Mouse (Mus musculus): ENCODE measurements around the gene Nphp1. TPM values are rescaled to one million over a fixed set of nuclear protein-coding genes. Genes with fewer than 3 reads are reported as not detected.
A peak's percentile ranks its signal among the peaks of the same experiment; 100 is the strongest.

The Nphp1 gene
- total RNA-seq, 4 experiments from 2014 or later, result 16.8 to 35.0 (median 24.4) TPM

DNA sequence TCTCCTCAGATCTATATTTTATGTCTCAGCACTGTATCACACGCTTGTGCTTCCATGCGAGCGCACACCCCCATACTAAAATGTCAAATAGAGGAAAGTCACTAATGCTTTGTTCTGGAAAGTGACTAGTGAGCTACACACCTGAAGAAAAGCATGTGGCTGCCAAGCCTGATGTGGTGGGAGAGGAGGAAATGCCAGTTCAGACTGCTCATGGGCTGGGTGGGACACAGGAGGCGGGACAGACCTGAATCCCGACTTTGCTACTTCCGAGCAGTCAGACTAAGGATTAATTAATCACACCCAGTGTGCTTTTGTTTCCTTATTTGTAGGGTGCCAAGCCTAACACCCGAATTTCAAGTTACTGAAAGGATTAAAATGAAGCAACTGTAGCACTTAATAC lies 40.4 kb downstream of the Nphp1 start:
- DNase-seq, result no peak

DNA sequence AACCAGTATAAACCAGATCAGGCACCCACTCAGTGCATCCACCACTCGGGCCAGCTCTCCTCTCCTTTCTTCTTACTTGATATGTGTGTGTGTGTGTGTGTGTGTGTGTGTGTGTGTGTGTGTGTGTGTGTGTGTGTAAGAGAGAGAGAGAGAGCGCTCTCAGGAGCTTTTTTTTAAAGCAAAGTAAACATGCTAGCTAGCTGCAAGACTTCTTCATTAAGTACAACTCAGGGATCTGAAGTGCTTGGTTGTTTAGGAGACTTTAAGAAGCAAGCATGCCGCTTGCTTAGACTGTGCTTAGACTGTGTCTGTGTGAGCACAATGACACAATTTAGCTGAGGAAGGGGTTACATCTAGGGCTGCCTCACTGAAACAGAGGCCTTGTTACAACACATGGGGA lies 46.1 kb downstream of the Nphp1 start:
- no peak for DNase-seq

DNA sequence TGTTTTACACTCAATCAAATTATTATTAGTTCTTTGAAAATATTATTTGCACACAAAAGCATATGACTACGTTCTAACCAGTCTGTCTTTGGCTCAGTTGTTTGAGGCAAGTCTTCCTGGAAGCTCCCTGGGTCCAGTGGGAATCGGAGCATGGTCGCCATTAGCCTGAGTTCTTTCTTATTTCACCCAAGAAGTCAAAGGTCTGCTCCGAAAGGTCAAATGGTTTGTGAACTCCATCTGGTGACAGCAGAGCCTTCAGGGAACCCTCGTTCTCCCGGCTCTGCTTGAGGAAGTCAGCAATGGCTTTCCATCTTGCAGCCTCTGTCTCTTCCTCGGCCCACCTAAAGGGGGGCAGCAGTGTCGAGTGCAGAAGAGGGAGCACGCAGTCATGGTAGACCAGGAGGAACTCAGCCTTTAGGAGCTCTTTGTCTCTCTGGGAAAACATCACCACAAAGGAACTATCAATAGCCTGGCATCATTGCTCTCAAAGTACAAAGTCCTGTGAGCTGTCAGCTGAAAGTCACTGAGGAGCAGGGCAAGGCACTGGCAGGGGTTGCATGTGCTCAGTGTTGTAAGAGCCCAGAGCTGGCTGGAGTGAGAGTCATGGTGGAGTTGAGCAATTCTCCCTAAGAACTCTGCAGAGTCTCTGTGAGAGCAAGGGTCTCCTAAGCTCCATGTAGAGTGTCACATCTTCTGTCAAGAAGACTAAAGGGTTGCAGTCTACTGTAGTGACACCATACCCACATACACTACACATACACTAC lies 47.8 kb downstream of the Nphp1 start:
- peak; percentile 31 for DNase-seq

DNA sequence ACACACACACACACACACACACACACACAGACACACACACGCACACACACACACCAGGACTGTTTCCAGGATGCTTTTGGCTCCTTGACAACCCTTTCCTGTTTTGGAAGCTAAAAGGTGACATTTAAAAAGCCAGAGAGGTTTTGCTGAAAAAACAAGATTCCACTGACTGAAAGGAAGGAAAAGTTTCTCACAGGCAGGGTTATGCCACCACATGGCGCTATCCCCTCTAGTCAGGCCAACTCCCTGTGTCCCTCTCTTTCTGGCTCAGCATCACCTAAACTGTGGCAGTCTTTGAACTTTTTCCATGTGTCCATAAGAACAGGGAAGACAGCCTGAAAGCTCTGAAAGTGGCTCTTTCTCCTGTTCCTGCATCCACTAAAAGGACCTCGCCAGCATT lies 50.8 kb downstream of the Nphp1 start:
- DNase-seq, result no peak

GRCm38 (mm10) chr2:127736631-127737209 lies 52.0 kb downstream of the Nphp1 start:
- DNase-seq, result no peak

DNA sequence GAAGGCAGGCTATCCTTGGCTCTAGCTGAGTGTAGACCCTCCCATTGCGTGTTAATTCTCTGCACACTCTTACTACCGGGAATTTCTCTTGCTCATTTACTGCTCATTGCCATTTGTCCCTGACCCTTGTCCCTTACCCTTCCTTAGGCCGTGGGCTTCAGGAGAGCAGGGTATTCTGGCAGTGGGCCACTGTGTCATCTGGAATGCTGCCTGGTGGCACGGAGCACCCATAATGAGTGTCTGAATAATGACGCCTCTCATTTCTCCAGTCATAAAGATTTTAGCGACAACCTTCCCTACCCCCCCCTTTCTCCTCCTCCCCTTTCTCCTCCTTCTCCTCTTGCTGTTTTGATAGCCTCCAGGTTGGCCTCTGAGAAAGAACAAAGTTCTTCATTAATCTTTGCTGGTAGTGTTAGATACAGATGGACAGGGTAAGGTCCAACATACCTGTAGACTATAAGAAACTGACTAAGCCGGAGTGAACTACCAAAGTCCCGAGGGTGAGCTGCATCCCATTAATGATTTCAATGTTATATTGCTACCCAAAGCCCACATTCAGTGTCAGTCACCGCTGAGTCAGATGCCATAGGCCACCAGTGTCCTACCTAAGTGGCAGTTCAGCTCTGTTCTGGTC lies 53.1 kb downstream of the Nphp1 start:
- DNase-seq, result no peak

GRCm38 (mm10) chr2:127734889-127735288 lies 53.8 kb downstream of the Nphp1 start:
- no peak for DNase-seq

DNA sequence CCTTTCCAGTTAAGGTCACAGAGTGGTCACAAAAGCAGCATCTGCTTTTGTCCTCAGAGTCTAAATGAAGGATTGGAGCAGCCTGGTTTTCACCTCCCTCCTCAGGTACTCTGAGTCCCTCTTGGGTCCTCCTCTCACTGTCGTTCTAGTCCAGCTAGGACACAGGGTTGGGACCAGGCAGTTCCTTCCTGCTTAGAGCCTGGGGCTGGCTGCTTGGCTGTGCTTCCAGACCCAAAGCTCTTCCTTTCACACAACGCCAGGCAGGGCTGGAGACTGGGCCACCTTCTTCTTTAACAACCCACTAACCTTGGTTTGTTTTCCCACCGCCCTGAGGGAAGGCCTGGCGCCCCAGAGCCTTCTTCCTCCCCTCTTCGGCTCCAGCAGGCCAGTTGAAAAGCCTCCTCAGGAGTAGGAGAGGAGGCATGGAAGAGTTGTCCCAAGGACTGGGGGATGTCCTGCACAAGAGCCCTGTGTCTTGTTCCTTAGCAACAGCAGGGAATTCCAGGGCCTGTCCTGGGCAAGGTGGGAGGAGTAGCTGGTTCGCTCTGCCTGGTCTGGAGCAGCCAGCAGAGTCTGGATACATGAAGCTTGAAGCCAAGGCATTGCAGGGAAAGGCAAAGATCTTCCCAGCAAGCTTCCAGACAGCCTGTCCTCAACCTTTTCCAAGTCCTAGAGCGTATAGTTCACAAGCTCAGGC lies 58.2 kb downstream of the Nphp1 start:
- DNase-seq, result no peak

GRCm38 (mm10) chr2:127729671-127730070 lies 59.0 kb downstream of the Nphp1 start, which contains the start of gene Mall:
TSS of gene Mall (minus strand) at chr2:127729932.
- no peak for DNase-seq

DNA sequence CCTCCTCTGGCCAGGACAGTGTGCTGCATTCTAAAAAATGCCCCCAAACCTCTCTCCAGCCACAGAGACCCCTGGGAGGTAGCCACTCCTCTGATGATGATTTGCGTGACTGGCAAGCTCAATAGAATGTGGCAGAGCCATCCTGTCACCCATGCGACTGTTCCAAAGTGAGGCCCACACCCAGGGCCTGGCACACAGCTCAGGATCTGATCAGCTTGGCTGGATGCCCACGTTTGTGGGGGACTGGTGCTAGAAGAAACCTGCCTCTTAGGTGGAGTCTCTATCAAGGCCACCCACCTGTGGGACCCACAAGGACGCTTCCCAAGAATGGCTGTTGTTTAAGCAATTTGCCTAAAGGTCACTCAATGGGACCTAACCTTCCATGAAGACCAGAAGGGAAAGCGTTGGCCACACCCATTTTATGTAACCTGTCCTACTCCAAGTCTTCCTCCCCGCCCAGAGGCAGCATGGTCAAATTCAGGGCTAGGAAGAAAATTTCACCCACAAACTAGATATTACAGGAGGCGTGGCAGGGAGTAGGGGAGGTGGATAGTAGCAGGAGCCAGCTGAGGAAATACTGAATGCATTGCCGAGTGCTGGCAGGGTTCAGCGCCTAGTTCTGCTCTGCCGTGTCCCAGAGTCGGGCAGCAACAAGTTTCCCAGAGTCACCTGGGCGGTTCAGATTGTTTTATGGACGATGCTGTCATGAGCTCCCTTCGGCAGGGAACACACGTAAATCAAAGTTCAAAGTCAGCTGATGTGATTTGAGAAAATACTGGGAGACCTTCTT lies 59.8 kb downstream of the Nphp1 start:
- no peak for DNase-seq

DNA sequence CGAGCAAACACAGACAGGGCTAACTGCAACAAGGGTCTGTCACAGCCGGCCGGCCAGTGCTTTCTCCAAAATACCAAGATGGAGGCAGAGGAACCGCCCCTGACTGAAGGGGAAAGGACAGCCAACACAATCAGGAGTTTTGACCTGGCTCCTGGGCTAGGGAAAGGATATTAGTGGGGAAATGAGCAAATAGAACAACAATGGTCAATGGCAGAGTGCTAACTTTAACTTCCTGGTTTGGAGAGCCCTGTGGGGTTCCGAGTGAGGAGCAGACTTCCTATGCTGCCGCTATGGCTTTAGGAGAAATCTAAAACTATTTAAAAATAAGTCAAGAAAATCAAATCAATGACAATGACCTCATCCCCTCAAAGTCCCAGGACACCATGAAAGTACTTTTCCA lies 60.6 kb downstream of the Nphp1 start:
- no peak for DNase-seq

GRCm38 (mm10) chr2:127723193-127723592 lies 65.5 kb downstream of the Nphp1 start:
- DNase-seq, result no peak

GRCm38 (mm10) chr2:127722176-127722892 lies 66.4 kb downstream of the Nphp1 start:
- DNase-seq, result peak; percentile 67

DNA sequence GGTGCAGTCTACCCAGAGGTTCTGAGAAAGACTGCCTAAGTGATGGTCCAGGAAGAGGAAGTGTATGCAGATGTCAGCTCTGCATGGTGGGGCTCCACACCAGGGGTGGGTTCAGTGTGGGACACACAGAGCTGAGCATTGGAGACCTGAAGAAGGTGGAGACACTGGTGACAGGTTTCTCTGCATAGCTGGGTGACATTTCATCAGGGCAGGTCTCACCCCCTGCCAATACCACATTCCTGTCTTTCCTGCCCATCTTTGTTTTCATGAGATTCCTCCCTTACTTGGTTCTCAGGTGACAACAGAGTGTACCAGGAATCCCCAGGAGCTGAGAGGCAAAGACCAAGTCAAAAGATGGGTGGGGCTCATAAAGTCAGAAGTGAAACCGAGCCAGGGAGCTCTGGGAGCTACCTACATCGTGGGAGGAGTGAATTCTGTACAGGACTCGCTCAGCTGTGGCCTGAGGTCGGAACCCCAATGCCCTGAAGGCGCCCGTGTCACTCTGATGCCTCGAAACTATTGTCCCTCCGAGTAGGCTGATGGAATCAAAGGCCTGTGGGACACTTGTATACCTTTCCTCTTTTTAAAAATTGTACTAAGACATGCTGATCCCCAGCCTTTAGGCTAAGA lies 69.7 kb downstream of the Nphp1 start:
- no peak for DNase-seq

- no peak for DNase-seq
Observed at GRCm38 (mm10) chr2:127714726-127715125, 74.0 kb downstream of the Nphp1 start.

- DNase-seq, result no peak
Observed at GRCm38 (mm10) chr2:127708792-127709191, 79.9 kb downstream of the Nphp1 start.

- DNase-seq, result no peak
Observed at GRCm38 (mm10) chr2:127708060-127708459, 80.6 kb downstream of the Nphp1 start.

DNA sequence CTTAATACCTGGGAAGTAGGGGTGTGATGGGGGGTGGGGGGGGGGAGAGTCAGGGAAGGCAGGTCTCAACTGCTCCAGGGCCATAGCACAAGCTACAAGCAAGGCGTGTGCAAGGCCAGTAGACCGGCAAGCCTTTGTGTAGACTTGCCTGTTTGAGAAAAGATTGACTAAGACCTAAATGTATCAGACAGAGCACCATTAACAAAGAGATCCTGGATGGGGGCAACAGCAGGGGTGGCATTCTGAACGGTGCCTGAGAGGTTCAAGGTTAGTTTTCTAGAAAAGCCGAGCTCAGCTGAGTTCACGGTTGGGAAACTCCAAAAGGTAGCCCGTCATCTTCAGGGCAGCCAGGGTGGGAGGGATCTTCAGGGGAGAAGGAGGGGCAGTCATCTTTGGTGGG lies 83.4 kb downstream of the Nphp1 start:
- no peak for DNase-seq
